Mouse (Mus musculus): ENCODE results near the gene Nol7. TPM values are rescaled to one million over a fixed set of nuclear protein-coding genes. Genes with fewer than 3 reads are reported as not detected.

The Nol7 gene
- polyA plus RNA-seq (2021), result 162 TPM

GRCm38 (mm10) chr13:43398297-43399080 lies at the start of gene Nol7:
Gene Nol7, plus strand, starts transcription at chr13:43398390.
- ChIA-PET POLR2A (interaction anchor here (0.6 to 1.4 kb wide), 7 partner anchors 24 to 228 kb away, joined by 3 to 4 read pairs (median 3); partner anchors contain the start of gene Tbc1d7), CTCF (interaction anchor here (0.8 to 1.2 kb wide), 7 partner anchors 10 to 159 kb away, joined by 3 to 4 read pairs (median 3); partner anchors contain the start of gene Sirt5)
- peak; percentile 56 for DNase-seq (ENCODE audit: low read depth, low spot score)
- peak; percentile 76 for ATAC-seq
- in situ Hi-C loops (cut with MboI; ENCODE audit: low pct_unique_long_range_greater_than_20kb), result no loop called here
- peak; percentile 97 for TF ChIP-seq CTCF (IDR thresholded peaks at IDR 0.05)
- no peaks in the 10 kb centered on the region for H3K27me3 ChIP-seq

- no peak for ATAC-seq
- no peaks in the 10 kb centered on the region for H3K27me3 ChIP-seq
- no peak for DNase-seq (ENCODE audit: low read depth, low spot score)
- ChIA-PET POLR2A (no interaction called here), CTCF (no interaction called here)
- in situ Hi-C loops (cut with MboI; ENCODE audit: low pct_unique_long_range_greater_than_20kb), result no loop called here
- no peak for TF ChIP-seq CTCF (IDR thresholded peaks at IDR 0.05)
Measured at GRCm38 (mm10) chr13:43349376-43349775, 48.8 kb upstream of the Nol7 start.

DNA sequence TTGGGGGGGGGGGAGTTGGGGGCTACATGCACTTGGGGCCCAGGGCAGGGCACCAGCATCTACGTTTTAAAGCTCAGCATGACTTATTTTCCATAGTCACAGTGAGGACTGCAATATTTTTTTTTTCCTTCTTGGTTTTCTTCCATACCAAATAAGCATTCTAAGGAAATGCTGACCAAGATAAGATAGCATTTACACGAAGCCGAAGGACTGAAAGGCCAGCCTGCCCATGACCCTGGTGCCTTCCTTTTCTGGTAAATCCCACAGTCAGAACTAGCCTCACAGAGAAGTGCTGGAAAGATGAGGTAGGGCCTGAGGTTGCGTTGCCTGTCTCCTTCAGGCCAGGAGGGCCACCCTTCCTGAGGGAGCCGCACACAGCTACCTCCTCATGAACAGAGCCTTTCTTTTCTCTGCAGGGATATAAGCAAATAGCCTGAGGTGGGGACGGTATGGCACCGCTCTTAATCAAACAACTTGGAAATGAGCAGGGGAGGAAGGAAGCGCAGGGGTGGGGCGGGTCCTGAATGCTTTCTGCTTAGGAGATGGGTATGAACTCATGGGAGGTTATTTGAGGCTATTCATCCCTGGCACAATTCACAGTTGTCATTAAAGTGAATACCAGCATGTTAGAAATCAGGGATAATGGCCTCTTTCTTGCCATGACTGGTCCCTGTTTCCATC lies 47.6 kb upstream of the Nol7 start:
- ChIA-PET CTCF (interaction anchor here (1.9 kb wide), 1 partner anchor 15 kb away, joined by 6 read pairs; the partner anchor contains the start of gene Sirt5), POLR2A (no interaction called here)
- no peaks in the 10 kb centered on the region for H3K27me3 ChIP-seq
- ATAC-seq (no peak), DNase-seq (ENCODE audit: low read depth, low spot score) (no peak)
- no peak for TF ChIP-seq CTCF (IDR thresholded peaks at IDR 0.05)
- in situ Hi-C loops (cut with MboI; ENCODE audit: low pct_unique_long_range_greater_than_20kb), result no loop called here

DNA sequence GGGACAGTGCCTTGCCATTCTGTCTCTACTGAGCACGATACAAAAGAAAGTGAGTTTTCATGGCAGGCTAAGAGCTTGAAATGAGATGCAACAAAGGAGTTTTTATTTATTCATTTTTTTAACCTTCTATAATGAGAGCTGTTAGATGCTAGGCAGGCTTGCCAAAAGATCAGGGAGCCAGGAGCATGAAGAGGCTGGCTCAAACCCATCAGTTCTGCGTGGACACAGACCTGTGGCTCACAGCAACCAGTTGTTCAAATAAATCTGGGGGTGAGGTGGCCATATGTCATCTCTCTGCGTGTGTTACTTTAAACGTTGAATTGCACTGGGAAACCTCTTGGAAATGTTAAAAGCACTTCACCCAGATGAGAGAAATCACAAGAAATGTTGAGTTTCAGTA lies 44.8 kb upstream of the Nol7 start:
- no peak for ATAC-seq
- in situ Hi-C loops (cut with MboI; ENCODE audit: low pct_unique_long_range_greater_than_20kb), result no loop called here
- DNase-seq (ENCODE audit: low read depth, low spot score), result no peak
- ChIA-PET POLR2A (no interaction called here), CTCF (no interaction called here)
- no peaks in the 10 kb centered on the region for H3K27me3 ChIP-seq
- no peak for TF ChIP-seq CTCF (IDR thresholded peaks at IDR 0.05)

- DNase-seq (ENCODE audit: low read depth, low spot score) (no peak), ATAC-seq (no peak)
- ChIA-PET CTCF (interaction anchor here (0.8 to 1.3 kb wide), 2 partner anchors 22 to 44 kb away, joined by 3 read pairs; no protein-coding TSS in a partner anchor), POLR2A (no interaction called here)
- in situ Hi-C loops (cut with MboI; ENCODE audit: low pct_unique_long_range_greater_than_20kb), result no loop called here
- no peak for TF ChIP-seq CTCF (IDR thresholded peaks at IDR 0.05)
- H3K27me3 ChIP-seq, result no peaks in the 10 kb centered on the region
Measured at GRCm38 (mm10) chr13:43354362-43354761, 43.8 kb upstream of the Nol7 start.

DNA sequence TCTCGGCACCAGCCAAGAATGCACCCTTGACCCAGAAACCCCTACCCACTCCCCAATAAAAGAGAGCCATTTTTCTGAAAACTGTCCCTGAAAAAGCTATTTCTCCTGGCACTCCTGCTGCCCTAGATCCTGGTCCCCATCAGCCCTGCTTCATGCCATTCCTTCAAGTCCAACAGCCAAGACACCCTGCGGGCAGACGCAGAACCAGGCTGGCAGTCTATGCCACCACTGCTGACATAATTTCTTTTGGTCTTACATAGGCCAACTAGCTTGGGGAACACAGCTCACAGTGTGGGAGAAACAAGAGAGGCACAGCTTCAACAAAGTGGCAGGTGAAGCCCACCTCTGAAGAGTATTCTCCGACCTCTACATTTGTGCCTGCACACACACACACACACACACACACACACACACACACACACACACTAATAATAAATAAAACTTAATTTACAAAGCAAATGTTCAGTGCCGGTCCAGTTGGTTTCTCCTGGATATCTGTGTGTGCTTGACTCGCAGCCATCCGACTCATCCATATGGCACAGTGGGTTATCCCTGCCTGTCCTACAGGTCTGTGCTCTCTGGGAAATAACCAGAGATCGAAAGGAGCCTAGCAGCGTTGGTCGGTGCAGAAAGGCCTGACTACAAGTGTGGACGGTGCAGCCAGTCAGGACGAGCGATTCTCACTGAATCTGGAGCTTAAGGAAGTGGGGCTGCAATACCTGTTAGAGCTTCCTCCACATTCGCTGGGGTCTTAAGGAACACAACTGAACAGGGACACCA lies 41.7 kb upstream of the Nol7 start:
- in situ Hi-C loops (cut with MboI; ENCODE audit: low pct_unique_long_range_greater_than_20kb), result no loop called here

DNA sequence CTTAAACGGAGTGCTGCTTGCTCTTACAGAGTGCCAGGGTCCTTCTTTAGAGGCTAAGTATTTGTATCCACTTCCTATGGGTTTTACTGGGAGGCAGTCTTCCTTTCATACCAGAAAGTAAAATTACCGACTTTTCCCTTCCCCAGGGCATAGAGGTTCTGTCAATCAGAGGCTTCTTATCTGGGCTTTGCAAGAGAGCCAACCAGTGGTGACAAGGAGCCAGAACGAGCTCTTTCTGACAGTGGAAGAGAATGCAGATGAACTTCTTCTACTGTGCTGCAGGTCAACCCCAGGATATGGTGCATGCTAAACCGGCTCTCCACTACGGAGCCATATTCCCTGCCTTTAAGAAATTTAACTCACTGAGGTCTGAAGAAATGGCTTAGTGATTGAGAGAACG lies 37.7 kb upstream of the Nol7 start:
- ATAC-seq (no peak), DNase-seq (ENCODE audit: low read depth, low spot score) (no peak)
- ChIA-PET POLR2A (no interaction called here), CTCF (interaction anchor here (1.2 kb wide), 1 partner anchor 41 kb away, joined by 3 read pairs; no protein-coding TSS in a partner anchor)
- no peak for TF ChIP-seq CTCF (IDR thresholded peaks at IDR 0.05)
- in situ Hi-C loops (cut with MboI; ENCODE audit: low pct_unique_long_range_greater_than_20kb), result no loop called here
- H3K27me3 ChIP-seq, result no peaks in the 10 kb centered on the region

More for the DNA sequence above, 41.7 kb upstream of the Nol7 start:
- TF ChIP-seq CTCF (IDR thresholded peaks at IDR 0.05), result no peak
- ATAC-seq, result no peak
- POLR2A ChIA-PET, result no interaction called here
- CTCF ChIA-PET, result interaction anchor here (1.4 kb wide), 1 partner anchor 165 kb away, joined by 3 read pairs; no protein-coding TSS in a partner anchor
- DNase-seq (ENCODE audit: low read depth, low spot score), result no peak
- H3K27me3 ChIP-seq, result no peaks in the 10 kb centered on the region

DNA sequence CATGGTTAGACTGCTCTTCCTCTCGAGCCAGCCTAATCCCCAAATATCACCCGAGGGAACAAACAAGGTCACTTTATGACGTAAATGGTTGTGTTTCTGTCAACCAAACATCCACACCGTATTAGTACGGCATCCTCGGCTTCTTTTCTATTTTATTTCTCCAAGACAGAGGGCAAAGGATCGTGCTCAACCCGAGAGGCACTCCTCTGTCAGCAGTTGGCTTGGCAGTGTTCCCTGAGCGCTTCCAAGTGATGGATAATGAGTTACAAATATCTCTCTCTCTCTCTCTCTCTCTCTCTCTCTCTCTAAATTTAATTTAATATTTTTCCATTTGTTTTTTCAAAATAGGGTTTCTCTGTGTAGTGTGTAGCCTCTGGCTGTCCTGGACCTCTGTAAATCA lies 35.8 kb upstream of the Nol7 start:
- ChIA-PET CTCF (no interaction called here), POLR2A (no interaction called here)
- H3K27me3 ChIP-seq, result no peaks in the 10 kb centered on the region
- TF ChIP-seq CTCF (IDR thresholded peaks at IDR 0.05), result no peak
- ATAC-seq (no peak), DNase-seq (ENCODE audit: low read depth, low spot score) (no peak)
- in situ Hi-C loops (cut with MboI; ENCODE audit: low pct_unique_long_range_greater_than_20kb), result no loop called here

DNA sequence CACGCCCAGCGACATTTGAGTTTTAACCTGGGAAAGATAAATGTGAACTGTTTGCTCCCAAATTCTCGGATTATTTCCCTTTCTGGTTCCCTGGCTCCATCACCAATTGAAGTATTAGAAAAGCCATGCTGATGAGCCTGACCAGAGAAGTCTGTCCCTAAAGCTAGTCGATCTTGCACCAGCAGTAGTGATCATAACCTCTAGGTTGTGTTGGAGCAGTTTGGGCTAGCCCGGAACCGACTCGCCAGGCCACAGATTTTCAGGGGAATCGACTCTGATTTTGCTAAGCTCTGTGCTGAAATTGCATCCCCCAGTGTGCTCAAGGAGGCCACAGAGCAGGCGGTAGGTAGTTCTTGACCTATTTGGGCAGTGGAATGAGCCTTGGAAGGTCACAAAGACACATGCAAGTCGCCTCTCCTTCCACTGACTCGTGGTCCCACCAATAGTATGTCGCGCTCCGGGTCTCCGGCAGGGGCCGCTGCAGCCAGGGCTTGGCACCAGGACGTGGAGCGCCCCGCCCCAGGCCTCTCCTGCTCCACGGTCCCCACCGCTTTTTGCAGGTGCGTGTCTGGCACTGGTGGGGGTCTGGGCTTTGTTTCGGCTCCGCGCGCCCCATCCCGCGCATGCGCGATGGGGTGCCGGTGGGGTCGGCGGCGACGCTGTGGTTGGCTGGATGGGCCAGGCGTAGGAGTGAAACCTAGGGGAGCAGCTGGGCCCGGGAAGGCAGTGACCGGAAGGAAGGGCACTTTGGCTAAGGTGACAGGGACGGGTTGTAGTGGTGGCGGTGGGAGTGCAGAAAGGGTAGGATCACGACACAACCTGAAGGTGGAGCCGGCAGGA lies 33.0 kb upstream of the Nol7 start, which contains the start of gene Sirt5:
Sirt5 (plus strand) TSS at position 512 of the 840 bp plus-strand sequence.
- ATAC-seq (peak; percentile 75), DNase-seq (ENCODE audit: low read depth, low spot score) (no peak)
- TF ChIP-seq CTCF (IDR thresholded peaks at IDR 0.05), result peak; percentile 99
- ChIA-PET POLR2A (no interaction called here), CTCF (interaction anchor here (0.7 to 1.9 kb wide), 6 partner anchors 9 to 178 kb away, joined by 3 to 6 read pairs (median 4); no protein-coding TSS in a partner anchor)
- no peaks in the 10 kb centered on the region for H3K27me3 ChIP-seq
- in situ Hi-C loops (cut with MboI; ENCODE audit: low pct_unique_long_range_greater_than_20kb), result no loop called here

DNA sequence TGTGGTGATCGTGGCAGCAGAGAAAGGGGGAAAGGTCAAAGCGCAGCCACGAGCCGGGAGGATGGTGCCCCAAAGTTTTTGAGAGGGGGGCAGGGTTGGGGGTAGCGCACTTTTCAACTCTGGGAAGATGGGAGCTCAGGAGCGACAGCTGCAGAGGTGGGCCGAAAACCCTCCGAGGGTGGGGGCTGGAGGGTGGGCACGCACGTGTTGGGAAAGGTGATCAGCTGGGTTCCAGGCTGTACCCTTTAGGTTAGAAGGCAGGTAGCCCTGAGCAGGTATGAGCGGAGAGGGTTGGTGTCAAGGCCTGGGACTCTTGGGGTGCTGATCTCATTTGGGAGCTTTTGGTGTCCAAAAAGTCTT lies 32.4 kb upstream of the Nol7 start:
- CTCF ChIA-PET, result interaction anchor here (0.7 to 1.9 kb wide), 4 partner anchors 8 to 178 kb away, joined by 3 to 6 read pairs (median 4); no protein-coding TSS in a partner anchor
- TF ChIP-seq CTCF (IDR thresholded peaks at IDR 0.05), result no peak
- DNase-seq (ENCODE audit: low read depth, low spot score) (no peak), ATAC-seq (no peak)
- no peaks in the 10 kb centered on the region for H3K27me3 ChIP-seq
- in situ Hi-C loops (cut with MboI; ENCODE audit: low pct_unique_long_range_greater_than_20kb), result no loop called here
- POLR2A ChIA-PET, result no interaction called here
